Mouse (Mus musculus): ENCODE results near the gene Bcl2l11. TPM values are rescaled to one million over a fixed set of nuclear protein-coding genes. Genes with fewer than 3 reads are reported as not detected.

Bcl2l11 gene
- total and polyA plus RNA-seq, 3 experiments: 2.3 to 6.3 TPM; not detected in 1

DNA sequence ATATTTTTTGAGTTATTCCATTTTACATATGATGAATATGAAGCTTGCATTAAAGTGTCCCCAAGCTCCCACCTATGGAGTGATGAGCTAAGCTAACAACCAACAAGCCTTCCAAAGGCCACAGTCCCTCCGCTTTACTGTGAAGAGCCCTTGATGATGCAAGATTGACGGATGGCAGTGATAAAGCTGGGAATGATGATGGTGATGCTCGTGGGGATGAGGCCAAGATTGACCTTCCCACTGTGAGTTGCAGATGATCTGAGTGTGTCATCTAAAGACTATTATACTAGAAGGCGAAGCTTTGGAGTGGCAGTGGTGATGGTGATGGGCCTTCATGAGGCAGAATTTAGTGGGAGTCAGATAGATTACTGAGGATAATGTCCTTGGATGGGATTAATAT lies 56.9 kb downstream of the Bcl2l11 start:
- Histone ChIP-seq H3K4me3 (ENCODE audit: control insufficient read depth in 1 of 2, insufficient read depth in 1 of 2, low read depth in 2 of 2, low read length in 2 of 2) (no peak overlapping the region), H3K79me2 (ENCODE audit: control insufficient read depth, insufficient read depth, low read length, poor library complexity) (no peaks in the 10 kb centered on the region), H3K27ac (ENCODE audit: control insufficient read depth, low read depth, low read length) (no peak overlapping the region), H3K9me3 (replicated peaks; ENCODE audit: insufficient read depth, low read length) (no peaks in the 10 kb centered on the region), H3K27me3 (ENCODE audit: control insufficient read depth in 1 of 2, insufficient read depth in 2 of 2, low read length in 2 of 2) (peaks cover 0 to 3% of the 10 kb centered on the region in 2 experiments; a peak in 3 of 4 replicates), H3K9ac (ENCODE audit: control insufficient read depth, low read depth, low read length, poor library complexity, severe bottlenecking) (no peak overlapping the region), H3K36me3 (ENCODE audit: control insufficient read depth in 1 of 2, insufficient read depth in 2 of 2, low read length in 2 of 2) (peaks cover 0 to 7% of the 10 kb centered on the region in 2 experiments; a peak in 1 of 4 replicates), H3K4me1 (ENCODE audit: control insufficient read depth in 1 of 2, insufficient read depth in 2 of 2, low read length in 2 of 2) (peaks cover 0 to 12% of the 10 kb centered on the region in 2 experiments; a peak in 3 of 4 replicates)
- TF ChIP-seq TCF12 (IDR thresholded peaks at IDR 0.05; ENCODE audit: low read depth, low read length): no peak
- TF ChIP-seq MYC (IDR thresholded peaks at IDR 0.05; ENCODE audit: low read depth, low read length): no peak
- DNase-seq (ENCODE audit: low read depth, low spot score): no peak

DNA sequence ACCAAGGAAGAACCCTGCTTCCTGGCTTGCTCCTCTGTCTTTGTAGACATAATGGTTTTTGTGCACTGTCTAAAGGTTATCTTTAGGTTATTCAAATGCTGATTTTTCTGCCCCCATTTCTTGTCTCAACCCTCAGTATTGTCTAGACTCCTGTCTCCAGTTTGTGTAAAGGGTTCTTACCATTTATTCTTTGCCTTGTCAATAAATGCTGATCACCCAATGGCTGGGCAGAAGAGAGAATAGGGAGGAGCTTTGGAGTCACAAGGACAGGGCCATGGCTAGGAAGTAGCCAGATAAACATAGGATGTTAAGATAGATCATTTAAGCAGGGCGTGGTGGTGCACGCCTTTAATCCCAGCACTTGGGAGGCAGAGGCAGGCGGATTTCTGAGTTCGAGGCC lies 57.9 kb downstream of the Bcl2l11 start:
- Histone ChIP-seq H3K9ac (ENCODE audit: control insufficient read depth, low read depth, low read length, poor library complexity, severe bottlenecking) (no peak overlapping the region), H3K4me1 (ENCODE audit: control insufficient read depth in 1 of 2, insufficient read depth in 2 of 2, low read length in 2 of 2) (peaks cover 0 to 12% of the 10 kb centered on the region in 2 experiments; a peak in 3 of 4 replicates), H3K9me3 (replicated peaks; ENCODE audit: insufficient read depth, low read length) (no peaks in the 10 kb centered on the region), H3K27ac (ENCODE audit: control insufficient read depth, low read depth, low read length) (no peak overlapping the region), H3K79me2 (ENCODE audit: control insufficient read depth, insufficient read depth, low read length, poor library complexity) (no peaks in the 10 kb centered on the region), H3K36me3 (ENCODE audit: control insufficient read depth in 1 of 2, insufficient read depth in 2 of 2, low read length in 2 of 2) (peaks cover 0 to 7% of the 10 kb centered on the region in 2 experiments; a peak in 1 of 4 replicates), H3K4me3 (ENCODE audit: control insufficient read depth in 1 of 2, insufficient read depth in 1 of 2, low read depth in 2 of 2, low read length in 2 of 2) (no peak overlapping the region), H3K27me3 (ENCODE audit: control insufficient read depth in 1 of 2, insufficient read depth in 2 of 2, low read length in 2 of 2) (no peaks in the 10 kb centered on the region; a peak in 1 of 4 replicates)
- TF ChIP-seq GATA1 (IDR thresholded peaks at IDR 0.05; ENCODE audit: low read depth, low read length): no peak
- no peak for TF ChIP-seq MXI1 (IDR thresholded peaks at IDR 0.05; ENCODE audit: low read depth, low read length)
- TF ChIP-seq UBTF (IDR thresholded peaks at IDR 0.05; ENCODE audit: borderline replicate concordance, insufficient read depth, low read depth, low read length): no peak
- no peak for TF ChIP-seq SIN3A (IDR thresholded peaks at IDR 0.05; ENCODE audit: low read length)
- no peak for DNase-seq (ENCODE audit: low read depth, low spot score)

DNA sequence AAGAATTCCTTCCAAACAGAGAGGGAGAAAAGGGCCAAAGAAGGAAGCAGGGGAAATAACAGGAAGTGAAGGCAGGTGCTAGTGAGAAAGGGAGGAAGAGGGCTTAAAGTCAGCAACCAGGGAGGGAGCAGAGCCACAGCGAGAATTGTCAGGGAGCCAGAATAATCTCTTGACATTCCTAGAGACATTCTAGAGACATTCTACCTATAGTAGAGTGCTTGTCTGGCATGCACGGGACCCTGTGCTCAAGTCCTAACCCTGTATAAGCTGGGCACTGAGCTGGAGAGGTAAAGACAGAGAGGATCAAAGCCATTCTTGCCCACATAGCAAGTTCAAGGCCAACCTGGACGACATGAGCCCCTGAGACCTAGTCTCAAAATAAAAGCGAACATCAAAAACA lies 60.1 kb downstream of the Bcl2l11 start:
- H3K27me3 ChIP-seq (ENCODE audit: control insufficient read depth in 1 of 2, insufficient read depth in 2 of 2, low read length in 2 of 2): no peaks in the 10 kb centered on the region; a peak in 1 of 4 replicates
- no peak overlapping the region for H3K27ac ChIP-seq (ENCODE audit: control insufficient read depth, low read depth, low read length)
- peaks cover 2 to 5% of the 10 kb centered on the region in 2 experiments; a peak in 1 of 4 replicates for H3K4me1 ChIP-seq (ENCODE audit: control insufficient read depth in 1 of 2, insufficient read depth in 2 of 2, low read length in 2 of 2)
- TF ChIP-seq MAFK (IDR thresholded peaks at IDR 0.05; ENCODE audit: borderline replicate concordance, low read depth, low read length): no peak
- no peak for TF ChIP-seq ELF1 (IDR thresholded peaks at IDR 0.05; ENCODE audit: low read depth, low read length)
- TF ChIP-seq POLR2A (IDR thresholded peaks at IDR 0.05; ENCODE audit: control insufficient read depth in 1 of 2, insufficient read depth in 1 of 2, low read depth in 1 of 2, low read length in 2 of 2, poor library complexity in 1 of 2): no peak
- TF ChIP-seq E2F4 (IDR thresholded peaks at IDR 0.05; ENCODE audit: borderline replicate concordance, low read depth, low read length): no peak
- TF ChIP-seq MYC (IDR thresholded peaks at IDR 0.05; ENCODE audit: low read depth, low read length): no peak
- TF ChIP-seq SMC3 (IDR thresholded peaks at IDR 0.05; ENCODE audit: low read depth, low read length): no peak
- TF ChIP-seq ZKSCAN1 (IDR thresholded peaks at IDR 0.05; ENCODE audit: low read depth, low read length): no peak
- no peak for DNase-seq (ENCODE audit: low read depth, low spot score)
- H3K9ac ChIP-seq (ENCODE audit: control insufficient read depth, low read depth, low read length, poor library complexity, severe bottlenecking): no peak overlapping the region
- peaks cover 0 to 2% of the 10 kb centered on the region in 2 experiments; a peak in 1 of 4 replicates for H3K36me3 ChIP-seq (ENCODE audit: control insufficient read depth in 1 of 2, insufficient read depth in 2 of 2, low read length in 2 of 2)
- H3K9me3 ChIP-seq (replicated peaks; ENCODE audit: insufficient read depth, low read length): no peaks in the 10 kb centered on the region
- H3K4me3 ChIP-seq (ENCODE audit: control insufficient read depth in 1 of 2, insufficient read depth in 1 of 2, low read depth in 2 of 2, low read length in 2 of 2): no peak overlapping the region
- no peaks in the 10 kb centered on the region for H3K79me2 ChIP-seq (ENCODE audit: control insufficient read depth, insufficient read depth, low read length, poor library complexity)
